25 mouse cellular contexts compared by ENCODE assay signal in genomic region chr6:122302661-122303060, GRCm38 (mm10). TPM values are rescaled to one million over a fixed set of nuclear protein-coding genes. Genes with fewer than 3 reads are reported as not detected.
"Had no signal": no experiment of that assay in that cellular context is flagged by ENCODE, and none has a peak within 500 bp of the region (broad histone marks: within the 10 kb centered on the region; RNA-seq: fewer than 3 reads in every experiment).

No protein-coding gene starts in this region.

- DNase-seq: kidney, adult 11 months; kidney, adult 8-10 months; kidney, postnatal 10 days; kidney, postnatal 36 days; layer of hippocampus, postnatal 36 days; left cerebral cortex, postnatal 4 days; liver, postnatal 0 days; lung, embryonic 14.5 days; midbrain, embryonic 14.5 days; retina, postnatal 1 day; right cerebral cortex, postnatal 25 days; spleen, adult 18-20 months; thymus, postnatal 36 days had no signal

- H3K27ac ChIP-seq: kidney, embryonic 15.5 days; left cerebral cortex, adult 2 months; limb, embryonic 12.5 days; limb, embryonic 15.5 days; liver, embryonic 14.5 days; macrophage; stomach, embryonic 15.5 days had no signal

- H3K4me2 ChIP-seq: kidney, embryonic 15.5 days; limb, embryonic 12.5 days; limb, embryonic 15.5 days; liver, embryonic 11.5 days; lung, embryonic 14.5 days; midbrain, embryonic 11.5 days; stomach, embryonic 15.5 days had no signal

- H3K27me3 ChIP-seq: kidney, embryonic 15.5 days; limb, embryonic 12.5 days; limb, embryonic 15.5 days; stomach, embryonic 15.5 days had no signal

- H3K9ac ChIP-seq: kidney, embryonic 15.5 days; limb, embryonic 12.5 days; limb, embryonic 15.5 days; liver, embryonic 14.5 days; liver, postnatal 0 days; lung, embryonic 14.5 days; stomach, embryonic 15.5 days had no signal

- ATAC-seq: liver, postnatal 0 days; lung, postnatal 0 days had no signal

- H3K9me3 ChIP-seq: kidney, embryonic 15.5 days; limb, embryonic 12.5 days; limb, embryonic 15.5 days; stomach, embryonic 15.5 days had no signal

- H3K36me3 ChIP-seq: kidney, embryonic 15.5 days; limb, embryonic 12.5 days; limb, embryonic 15.5 days; stomach, embryonic 15.5 days had no signal

- H3K4me3 ChIP-seq: kidney, embryonic 15.5 days; left cerebral cortex, adult 2 months; limb, embryonic 12.5 days; limb, embryonic 15.5 days; stomach, embryonic 15.5 days had no signal

- H3K4me1 ChIP-seq: stomach, embryonic 15.5 days had no signal

RNA-seq across cellular contexts. Expression of gene Klrg1, which starts 20.0 kb away (rescaled TPM):
- total RNA-seq: left cerebral cortex, adult 2 months; megakaryocyte-erythroid progenitor cell, adult 5-6 weeks had no signal
- polyA plus RNA-seq: kidney, embryonic 15.5 days; limb, embryonic 12.5 days; liver, embryonic 11.5 days; liver, embryonic 14.5 days; liver, postnatal 0 days; lung, embryonic 14.5 days; lung, postnatal 0 days; macrophage; neural tube, embryonic 11.5 days; stomach, embryonic 15.5 days had no signal
